Mouse (Mus musculus) kidney, adult 2 months (tissue): ENCODE data around the gene Cela1.

Experiments used
- CTCF ChIP-seq: fragments of 200-500 bp; conservative IDR thresholded peaks from 2 replicates; pipeline ENCODE4 v1.5.1; 2011; ENCODE audit warnings: low read depth, mild to moderate bottlenecking, control low read depth, low read length, moderate library complexity, mixed read lengths; ENCODE audit not compliant: insufficient read depth, insufficient read length
- POLR2A ChIP-seq: fragments of 200-500 bp; IDR thresholded peaks from one replicate; pipeline ENCODE4 v1.6.1; 2011; ENCODE audit warnings: low read depth, low read length, control low read depth

- TF ChIP-seq POLR2A (no peak), CTCF (no peak)
Measured at GRCm38 (mm10) chr15:100685849-100686248, 1.9 kb downstream of the Cela1 start.
